Mouse (Mus musculus) heart, adult 2 months (tissue): ENCODE results near the gene Pappa. TPM values are rescaled to one million over a fixed set of nuclear protein-coding genes. Genes with fewer than 3 reads are reported as not detected.

Experiments
- DNase-seq, 2 experiments: peaks; one replicate each; pipeline ENCODE4 v3.0.0; 2021
- H3K27ac ChIP-seq: fragments of 200-600 bp; 2 replicates; pipeline ENCODE4 v1.8.1; 2022
- H3K27me3 ChIP-seq: fragments of 200-500 bp; 2 replicates; pipeline ENCODE4 v1.6.1; 2012; ENCODE audit warnings: mild to moderate bottlenecking, low read length, inconsistent platforms, mixed read lengths; ENCODE audit not compliant: control insufficient read depth, insufficient read depth
- H3K36me3 ChIP-seq: fragments of 200-500 bp; 2 replicates; pipeline ENCODE4 v1.6.1; 2012; ENCODE audit warnings: low read length, inconsistent platforms; ENCODE audit not compliant: control insufficient read depth, insufficient read depth
- H3K4me1 ChIP-seq: fragments of 200-500 bp; 2 replicates; pipeline ENCODE4 v1.6.1; 2011; ENCODE audit warnings: low read length; ENCODE audit not compliant: control insufficient read depth, insufficient read depth
- H3K4me3 ChIP-seq: fragments of 200-600 bp; 2 replicates; pipeline ENCODE4 v1.8.1; 2022
- H3K79me2 ChIP-seq: fragments of 200-500 bp; replicated peaks from 2 replicates; pipeline ENCODE4 v1.6.1; 2012; ENCODE audit warnings: mild to moderate bottlenecking, inconsistent platforms, low read length, moderate library complexity, mixed read lengths; ENCODE audit not compliant: control insufficient read depth, insufficient read depth
- H3K9ac ChIP-seq: fragments of 200-500 bp; 2 replicates; pipeline ENCODE4 v1.6.1; 2012; ENCODE audit warnings: low read depth, mild to moderate bottlenecking, control low read depth, inconsistent platforms, low read length, mixed read lengths
- CTCF ChIP-seq: fragments of 200-600 bp; IDR thresholded peaks from 2 replicates; pipeline ENCODE4 v1.8.1; 2022; ENCODE audit warnings: antibody characterized with exemption, mild to moderate bottlenecking, moderate library complexity
- EP300 ChIP-seq: fragments of 200-500 bp; IDR thresholded peaks from 2 replicates; pipeline ENCODE4 v1.6.1; 2011; ENCODE audit warnings: low read depth, low read length, control low read depth; ENCODE audit not compliant: insufficient read depth
- POLR2A ChIP-seq: fragments of 200-500 bp; IDR thresholded peaks from 2 replicates; pipeline ENCODE4 v1.6.1; 2011; ENCODE audit warnings: mild to moderate bottlenecking, low read depth, low read length, control low read depth; ENCODE audit not compliant: insufficient read depth
- WGBS: fragments of 180-500 bp; shearing (Covaris S2); methylation state at CpG from one replicate; pipeline ENCODE4 v1.1.7; 2018; 5-methylcytosine and 5-hydroxymethylcytosine counted together
- intact Hi-C: fragments of 180-260 bp; cut with DNase I; formaldehyde crosslinking; loops from one replicate; pipeline ENCODE4 v1.15.1; 2025
- polyA plus RNA-seq: library from polyadenylated mRNA; depleted of rRNA; stranded (reverse); fragments of >200 nt; gene quantifications from 2 replicates; pipeline ENCODE4 v1.2.3, GENCODE M21; 2012
- total RNA-seq, 2 experiments: library from RNA; stranded (reverse); gene quantifications; 2 replicates each; pipeline ENCODE4 v1.2.3; 2021

Gene Pappa
- total and polyA plus RNA-seq, 3 experiments: 0.16 to 0.41 (median 0.39) TPM

DNA sequence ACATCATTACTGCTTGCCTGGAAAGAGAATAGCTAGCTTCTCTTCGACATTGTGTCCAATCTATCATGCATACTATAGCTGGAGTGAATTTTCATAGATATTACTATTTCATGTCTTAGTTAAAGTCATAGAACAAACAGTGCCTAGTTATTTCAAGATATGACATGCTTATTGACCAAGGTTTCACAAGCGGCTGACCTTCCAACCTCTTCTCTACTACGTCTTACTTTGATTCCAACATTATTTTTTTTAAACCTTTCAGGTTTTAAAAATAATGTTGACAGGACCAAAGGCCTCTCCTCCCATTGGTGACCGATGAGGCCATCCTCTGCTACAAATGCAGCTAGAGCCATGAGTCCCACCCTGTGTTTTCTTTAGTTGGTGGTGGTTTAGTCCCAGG is 255.5 kb downstream of the Pappa start:
- no peak overlapping the region for H3K9ac ChIP-seq
- no peaks in the 10 kb centered on the region for H3K36me3 ChIP-seq
- H3K4me3 ChIP-seq: no peak overlapping the region
- no peak for DNase-seq
- H3K27me3 ChIP-seq: no peaks in the 10 kb centered on the region
- no peak for TF ChIP-seq POLR2A
- no peak for TF ChIP-seq EP300
- H3K79me2 ChIP-seq: no peaks in the 10 kb centered on the region
- H3K27ac ChIP-seq: no peak overlapping the region
- 84% methylated on average over 4 of the region's 4 CpGs for WGBS
- no peaks in the 10 kb centered on the region for H3K4me1 ChIP-seq
- intact Hi-C loops: no loop called here

DNA sequence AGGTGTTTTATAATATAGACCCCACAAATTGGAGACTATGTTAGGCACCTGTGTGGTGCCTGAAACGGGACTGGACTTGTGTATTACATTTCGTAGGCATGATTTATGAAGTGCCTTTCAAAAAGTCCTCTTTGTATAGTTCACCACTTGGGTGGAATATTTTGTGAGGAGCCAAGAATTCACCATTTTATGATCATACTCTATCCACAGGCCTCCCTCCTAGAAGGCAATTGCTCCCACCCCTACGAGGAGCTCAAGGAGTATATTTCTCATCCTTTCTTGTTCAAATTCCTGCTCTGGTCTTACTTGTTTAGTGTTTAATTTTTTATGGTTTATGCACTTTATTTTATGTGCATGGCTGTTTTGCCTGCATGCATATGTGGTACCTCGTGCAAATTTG is 259.1 kb downstream of the Pappa start:
- Histone ChIP-seq H3K4me1 (no peaks in the 10 kb centered on the region), H3K4me3 (no peak overlapping the region), H3K36me3 (no peaks in the 10 kb centered on the region), H3K9ac (no peak overlapping the region), H3K79me2 (no peaks in the 10 kb centered on the region), H3K27me3 (no peaks in the 10 kb centered on the region), H3K27ac (no peak overlapping the region)
- WGBS: 86% methylated on average over 4 of the region's 4 CpGs
- intact Hi-C loops: no loop called here
- no peak for DNase-seq
- TF ChIP-seq POLR2A: no peak
- no peak for TF ChIP-seq CTCF
- no peak for TF ChIP-seq EP300

DNA sequence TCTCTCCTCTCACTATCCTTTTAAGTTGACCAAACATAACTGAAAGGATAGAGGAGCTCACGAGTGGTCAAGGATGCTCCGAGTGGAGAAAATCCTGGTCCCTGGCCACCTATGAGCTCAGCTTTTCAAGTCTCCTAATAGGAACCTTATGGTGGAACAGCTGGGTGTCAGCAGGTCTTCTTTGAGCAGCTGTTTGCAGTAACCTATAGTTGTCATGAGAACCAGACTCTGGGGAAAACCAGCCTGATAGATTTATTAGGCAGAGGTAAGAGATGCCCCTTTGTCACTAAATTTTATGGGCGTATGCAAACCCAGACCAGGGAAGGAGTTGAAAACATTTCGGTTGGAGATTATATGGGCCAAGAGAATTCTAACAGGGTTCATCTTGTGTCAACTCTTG is 267.0 kb downstream of the Pappa start:
- Histone ChIP-seq H3K27ac (no peak overlapping the region), H3K79me2 (no peaks in the 10 kb centered on the region), H3K4me3 (no peak overlapping the region), H3K9ac (no peak overlapping the region), H3K36me3 (no peaks in the 10 kb centered on the region), H3K27me3 (no peaks in the 10 kb centered on the region), H3K4me1 (no peaks in the 10 kb centered on the region; the same call in 1 of the 2 replicates)
- WGBS: 67% methylated on average over 4 of the region's 4 CpGs
- intact Hi-C loops: no loop called here
- DNase-seq: no peak
- TF ChIP-seq CTCF (no peak), EP300 (no peak), POLR2A (no peak)

DNA sequence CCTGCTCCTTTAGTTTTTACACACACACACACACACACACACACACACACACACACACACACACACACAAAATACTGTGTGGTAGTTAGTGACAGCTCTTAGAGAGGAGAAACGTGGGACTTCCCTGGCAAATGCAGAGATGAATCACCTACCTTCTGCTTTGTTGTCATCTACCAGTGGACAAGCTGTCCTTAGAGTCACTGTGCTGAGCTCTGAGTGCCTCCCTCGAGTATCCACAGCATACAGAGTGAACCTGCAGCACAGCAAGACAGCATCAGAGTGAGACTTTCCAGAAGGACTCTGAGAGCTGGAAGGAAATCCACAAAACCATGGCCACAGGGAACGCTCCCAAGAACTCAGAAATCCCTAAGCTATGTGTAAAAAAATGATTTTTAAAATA is 272.8 kb downstream of the Pappa start:
- no peaks in the 10 kb centered on the region for H3K79me2 ChIP-seq
- H3K27me3 ChIP-seq: no peaks in the 10 kb centered on the region
- no peak overlapping the region for H3K9ac ChIP-seq
- TF ChIP-seq POLR2A: no peak
- no peak for TF ChIP-seq CTCF
- TF ChIP-seq EP300: no peak
- H3K4me1 ChIP-seq: no peaks in the 10 kb centered on the region
- WGBS: 57% methylated on average over 3 of the region's 3 CpGs
- intact Hi-C loops: no loop called here
- no peak for DNase-seq
- H3K4me3 ChIP-seq: no peak overlapping the region
- H3K27ac ChIP-seq: no peak overlapping the region
- no peaks in the 10 kb centered on the region for H3K36me3 ChIP-seq

DNA sequence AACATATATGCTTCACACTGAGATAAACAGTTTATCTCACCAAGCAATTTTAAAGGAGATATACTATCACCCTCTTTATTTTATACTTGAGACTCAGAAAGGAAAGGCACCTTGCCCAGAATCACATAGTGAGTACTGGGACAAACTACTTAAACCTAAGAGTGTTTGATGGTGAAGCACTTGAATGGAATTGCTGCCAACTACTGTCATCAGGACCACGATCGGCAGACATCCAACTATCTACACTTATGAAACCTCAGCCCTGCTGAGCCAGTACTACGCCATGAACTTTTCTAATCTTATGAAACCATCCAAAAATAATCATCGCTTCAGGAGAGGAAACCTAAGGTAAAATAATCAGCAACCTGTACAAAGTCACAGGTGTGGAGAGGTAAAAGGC is 275.5 kb downstream of the Pappa start:
- H3K4me1 ChIP-seq: no peaks in the 10 kb centered on the region
- no peak overlapping the region for H3K27ac ChIP-seq
- no peaks in the 10 kb centered on the region for H3K36me3 ChIP-seq
- no peak overlapping the region for H3K9ac ChIP-seq
- no peak for DNase-seq
- TF ChIP-seq POLR2A (no peak), CTCF (no peak), EP300 (no peak)
- no peak overlapping the region for H3K4me3 ChIP-seq
- H3K27me3 ChIP-seq: no peaks in the 10 kb centered on the region
- no peaks in the 10 kb centered on the region for H3K79me2 ChIP-seq
- 63% methylated on average over 4 of the region's 4 CpGs for WGBS
- intact Hi-C loops: no loop called here

DNA sequence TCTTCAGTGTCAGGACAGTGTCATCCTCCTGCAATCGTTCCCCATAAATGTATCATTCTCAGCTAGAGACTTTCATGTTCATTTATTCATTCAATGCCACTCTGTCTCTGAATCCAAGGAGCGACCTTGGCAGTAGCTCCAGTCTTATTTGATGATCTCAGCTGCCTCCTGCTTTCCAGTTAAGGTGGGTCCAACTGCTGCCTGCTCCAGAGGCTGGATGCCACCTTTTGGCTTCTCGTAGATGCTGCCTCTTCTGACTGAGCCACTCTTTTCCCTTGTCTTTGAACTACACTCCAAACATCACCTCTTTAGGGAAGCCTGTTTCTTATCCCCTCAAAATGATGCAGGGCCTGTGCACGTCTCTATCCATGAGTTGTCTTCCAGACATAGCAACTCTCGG is 278.3 kb downstream of the Pappa start:
- TF ChIP-seq POLR2A (no peak), EP300 (no peak)
- no peaks in the 10 kb centered on the region for H3K36me3 ChIP-seq

More for the DNA sequence above, 278.3 kb downstream of the Pappa start:
- DNase-seq: no peak
- H3K4me1 ChIP-seq: no peaks in the 10 kb centered on the region
- intact Hi-C loops: no loop called here
- no peak overlapping the region for H3K27ac ChIP-seq
- no peaks in the 10 kb centered on the region for H3K27me3 ChIP-seq
- 79% methylated on average over 5 of the region's 5 CpGs for whole genome bisulfite sequencing
- no peak overlapping the region for H3K4me3 ChIP-seq
- no peak overlapping the region for H3K9ac ChIP-seq
- H3K79me2 ChIP-seq: no peaks in the 10 kb centered on the region
